Mouse (Mus musculus): Measurements from ENCODE around the gene Rai14.

Gene Rai14

GRCm38 (mm10) chr15:10720671-10721070 lies 6.2 kb upstream of the Rai14 start:
- DNase-seq (ENCODE audit: low spot score): no peak

GRCm38 (mm10) chr15:10720188-10720587 lies 5.8 kb upstream of the Rai14 start:
- no peak for DNase-seq (ENCODE audit: low spot score)

DNA sequence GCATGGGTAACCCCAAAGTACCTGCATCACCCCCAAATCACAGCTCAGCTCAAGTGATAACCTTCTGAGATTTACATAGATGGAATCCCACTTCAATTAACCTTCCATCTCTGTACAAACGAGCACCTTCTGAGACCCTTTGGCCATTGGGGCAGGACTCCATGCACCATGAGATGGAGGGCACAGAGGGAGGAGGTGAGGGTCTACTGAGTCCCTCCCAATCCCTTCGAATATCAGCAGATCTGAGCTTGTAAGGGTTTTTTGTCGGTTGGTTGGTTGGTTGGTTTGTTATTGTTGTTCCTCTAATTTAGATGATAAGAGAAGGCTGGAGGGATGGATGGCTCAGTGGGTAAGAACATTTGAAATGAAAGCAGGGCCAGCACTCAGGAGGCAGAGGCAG lies 5.1 kb upstream of the Rai14 start:
- no peak for DNase-seq (ENCODE audit: low spot score)

GRCm38 (mm10) chr15:10718763-10719162 lies 4.3 kb upstream of the Rai14 start:
- no peak for DNase-seq (ENCODE audit: low spot score)

- no peak for DNase-seq (ENCODE audit: low spot score)
These were observed 2.9 kb upstream of the Rai14 start for GRCm38 (mm10) chr15:10717284-10717683.

- no peak for DNase-seq (ENCODE audit: low spot score)
These were observed 1.5 kb upstream of the Rai14 start for GRCm38 (mm10) chr15:10715966-10716365.

DNA sequence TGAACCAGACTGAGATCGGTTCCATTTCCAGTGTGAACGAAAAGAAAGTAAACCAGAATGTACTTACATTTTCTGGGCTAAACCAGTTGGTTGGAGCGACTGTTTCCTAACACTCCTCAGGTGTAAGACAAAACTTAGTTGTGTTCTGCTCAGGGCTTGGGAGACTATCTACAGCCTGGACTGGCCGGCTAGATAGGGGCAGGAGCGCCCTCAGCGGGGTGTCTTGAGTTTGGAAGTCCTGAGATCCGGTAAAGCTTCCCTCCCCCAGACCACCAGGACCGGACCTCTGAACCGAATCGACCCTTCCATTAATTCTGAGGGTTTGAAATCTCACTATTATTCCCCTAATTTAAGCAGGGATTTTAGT lies 698 bp upstream of the Rai14 start:
- no peak for DNase-seq (ENCODE audit: low spot score)

- no peak for DNase-seq (ENCODE audit: low spot score)
These were observed 653 bp downstream of the Rai14 start for GRCm38 (mm10) chr15:10713626-10714316.

- no peak for DNase-seq (ENCODE audit: low spot score)
These were observed 1.2 kb downstream of the Rai14 start for GRCm38 (mm10) chr15:10713181-10713625.

- DNase-seq (ENCODE audit: low spot score): no peak
These were observed 2.1 kb downstream of the Rai14 start for GRCm38 (mm10) chr15:10712288-10712687.

DNA sequence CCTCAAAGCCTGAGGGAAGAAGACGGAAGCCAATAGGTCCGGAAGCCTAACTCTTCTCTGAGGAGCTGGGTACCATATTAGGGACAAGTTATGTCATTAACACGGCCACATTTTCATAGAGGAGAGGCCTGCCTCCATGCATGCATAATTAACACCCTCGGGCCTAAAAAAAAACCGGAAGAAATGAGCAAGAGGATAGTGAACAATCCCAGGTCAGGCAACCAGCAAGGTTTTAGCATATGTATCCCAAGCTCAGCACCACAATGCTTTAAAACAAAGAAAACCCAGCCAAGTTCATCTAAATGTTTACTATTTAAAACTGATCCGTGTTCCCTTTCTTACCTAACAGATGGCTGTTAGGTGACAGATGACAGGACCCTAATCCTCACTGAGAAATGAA lies 3.2 kb downstream of the Rai14 start:
- DNase-seq (ENCODE audit: low spot score): no peak

DNA sequence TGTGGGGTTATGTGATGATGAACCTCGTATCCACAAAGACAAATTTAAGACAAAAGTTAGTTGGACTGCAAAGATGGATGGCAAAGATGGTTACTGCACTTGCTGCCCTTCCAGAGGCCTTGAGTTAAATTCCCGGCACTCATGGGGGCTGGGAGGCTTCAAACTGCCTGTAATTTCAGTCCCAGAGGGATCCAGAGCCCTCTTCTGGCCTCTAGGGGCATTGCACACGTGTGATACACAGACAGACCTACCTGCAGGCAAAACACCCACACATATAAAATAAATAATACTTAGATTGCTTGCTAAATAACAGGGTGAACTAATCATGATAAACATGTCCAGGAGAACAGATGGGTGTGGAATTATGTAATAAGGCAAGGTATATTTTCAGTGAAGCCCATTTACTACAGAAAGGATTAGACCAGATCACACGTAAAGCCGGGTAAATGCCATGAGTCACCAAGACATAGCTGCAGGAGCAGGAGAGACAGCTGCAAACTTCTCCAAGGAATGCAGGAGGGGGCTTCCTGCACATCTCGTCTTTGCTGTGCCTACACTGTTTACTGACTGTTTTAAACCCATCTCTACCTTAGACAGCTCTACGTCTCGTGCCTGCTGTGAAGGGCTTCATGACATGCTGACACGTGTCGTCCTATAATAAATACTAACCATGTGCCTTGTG lies 5.7 kb downstream of the Rai14 start:
- no peak for DNase-seq (ENCODE audit: low spot score)

DNA sequence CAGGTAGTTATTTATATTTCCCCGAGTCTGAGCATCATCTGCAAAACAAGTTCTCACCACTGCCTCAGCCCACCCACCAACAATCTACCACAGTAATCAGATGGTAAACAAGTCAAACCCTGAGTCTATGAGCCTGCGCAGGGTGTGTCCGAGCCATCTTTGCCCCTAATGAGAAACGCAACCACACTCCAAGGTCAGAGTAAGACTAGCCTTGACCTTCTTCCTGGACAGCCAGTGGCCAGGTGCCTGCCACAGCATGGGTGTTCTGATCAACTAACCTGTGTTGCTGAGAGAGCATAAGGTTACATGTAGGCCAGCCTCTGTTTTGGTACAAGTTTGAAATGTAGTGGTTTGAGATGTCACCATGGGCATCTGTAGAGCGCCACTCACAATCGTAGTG lies 7.3 kb downstream of the Rai14 start:
- no peak for DNase-seq (ENCODE audit: low spot score)

DNA sequence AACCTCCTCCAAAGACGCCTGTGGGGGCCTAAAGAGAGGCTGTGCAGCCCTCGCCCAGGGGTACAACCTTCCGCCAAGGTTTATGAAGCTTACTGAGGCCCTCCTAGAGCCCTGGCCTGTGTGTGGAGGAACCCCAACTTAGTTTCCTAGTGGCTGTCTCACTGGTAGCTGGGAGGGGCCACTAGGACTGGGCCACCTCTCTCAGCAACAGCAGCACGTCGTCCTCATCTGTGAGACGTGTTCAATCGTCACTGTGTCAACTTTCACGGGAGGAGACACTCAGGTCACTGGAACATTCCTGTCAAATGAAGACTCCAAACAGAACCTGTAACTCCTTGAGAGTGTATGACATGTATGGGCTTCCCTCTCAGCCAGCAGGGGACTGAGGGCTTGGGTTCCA lies 8.0 kb downstream of the Rai14 start:
- no peak for DNase-seq (ENCODE audit: low spot score)

DNA sequence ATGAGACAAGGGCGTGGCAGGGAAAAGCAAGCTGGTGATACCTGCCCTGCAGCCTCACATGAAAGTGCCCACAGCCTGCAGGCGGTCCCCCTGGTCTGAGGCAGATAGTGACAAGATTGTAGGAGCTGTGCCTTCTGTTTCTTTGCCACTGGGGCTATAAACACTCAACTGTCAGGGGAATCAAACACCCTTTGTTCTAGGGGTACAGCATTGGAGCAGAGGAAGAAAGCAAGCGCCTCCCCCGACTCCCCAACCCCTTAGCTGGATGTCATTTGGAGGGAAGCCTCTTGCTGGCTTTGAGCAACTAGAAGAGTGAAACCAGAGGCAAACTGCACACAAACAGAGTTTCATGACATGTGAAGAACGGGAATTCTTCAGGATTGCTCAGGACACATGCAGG lies 8.7 kb downstream of the Rai14 start:
- DNase-seq (ENCODE audit: low spot score): no peak

DNA sequence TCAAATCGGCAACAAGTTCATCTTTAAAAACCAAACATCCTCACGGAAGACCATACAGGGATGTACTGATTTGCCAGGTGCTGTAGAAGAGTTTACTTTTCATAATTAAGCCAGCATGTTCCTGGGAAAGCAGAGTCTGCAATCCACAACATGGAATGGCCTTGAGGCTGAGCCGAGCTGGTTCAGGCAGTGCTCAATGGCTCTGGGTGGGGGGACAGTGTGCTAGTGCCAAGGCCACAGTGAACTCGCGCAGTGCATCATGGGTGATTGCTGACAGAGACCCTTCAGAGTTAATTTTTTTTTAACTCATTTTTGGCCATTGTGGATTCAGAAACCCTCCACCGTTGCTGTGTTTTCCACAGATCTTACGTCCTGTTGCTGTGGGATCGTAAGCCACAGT lies 10.1 kb downstream of the Rai14 start:
- DNase-seq (ENCODE audit: low spot score): no peak

DNA sequence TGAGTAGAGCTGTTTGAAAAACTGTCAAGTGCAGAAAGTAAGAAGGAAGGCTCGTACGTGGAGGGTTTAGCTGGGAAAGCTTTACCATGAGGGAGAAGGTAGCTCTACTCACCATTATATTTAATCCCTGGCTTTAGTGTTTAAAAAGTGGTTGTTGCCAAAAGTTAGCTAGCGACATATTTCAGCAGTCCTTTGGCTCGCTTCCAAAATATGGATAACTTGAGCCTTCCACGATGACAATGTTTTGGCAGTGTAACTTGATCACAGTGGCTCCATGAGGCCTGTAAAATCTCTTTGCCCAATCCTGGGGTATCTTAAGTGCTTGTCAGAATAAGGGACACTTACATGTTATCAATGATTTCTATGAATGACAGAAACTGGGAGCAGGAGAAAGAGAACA lies 12.9 kb downstream of the Rai14 start:
- DNase-seq (ENCODE audit: low spot score): no peak

GRCm38 (mm10) chr15:10700891-10701466 lies 13.4 kb downstream of the Rai14 start:
- DNase-seq (ENCODE audit: low spot score): no peak

DNA sequence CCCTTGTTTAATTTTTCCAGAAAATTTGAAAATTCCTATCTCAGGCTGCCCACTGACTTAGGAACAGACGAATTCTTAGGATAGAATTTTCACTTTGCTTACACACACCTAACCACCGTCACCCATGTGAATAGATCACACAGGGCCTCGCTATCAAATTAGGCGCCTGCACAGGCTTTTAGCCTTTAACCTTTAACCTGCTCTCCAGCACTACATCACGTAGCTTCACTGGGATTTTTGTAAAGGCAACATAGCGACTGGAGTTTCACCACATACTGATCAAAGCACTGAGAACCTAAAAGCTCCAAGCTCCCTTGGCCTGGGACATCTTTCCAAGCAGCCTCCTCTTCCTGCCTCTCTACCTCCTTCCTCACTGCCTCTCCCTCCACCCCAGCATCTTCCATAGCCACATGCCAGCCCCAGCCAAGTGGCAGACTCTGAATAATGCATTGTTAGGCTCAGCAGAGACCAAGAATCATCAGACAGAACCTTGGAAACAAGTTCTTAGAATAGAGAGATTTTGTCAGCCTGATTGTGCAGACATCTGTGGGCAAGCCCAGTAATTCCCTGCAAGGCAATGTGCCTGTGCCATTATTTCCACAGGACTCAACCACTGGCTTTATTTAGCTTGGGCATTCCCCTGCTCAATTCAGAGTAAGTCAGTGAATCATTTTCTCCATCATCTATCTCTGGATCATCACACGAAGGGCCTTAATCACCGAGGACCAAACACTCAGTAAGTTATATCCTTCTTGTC lies 17.8 kb downstream of the Rai14 start:
- DNase-seq (ENCODE audit: low spot score): no peak

- no peak for DNase-seq (ENCODE audit: low spot score)
These were observed 21.8 kb downstream of the Rai14 start for GRCm38 (mm10) chr15:10692627-10693026.

- DNase-seq (ENCODE audit: low spot score): no peak
These were observed 22.9 kb downstream of the Rai14 start for GRCm38 (mm10) chr15:10691481-10691880.

- no peak for DNase-seq (ENCODE audit: low spot score)
These were observed 23.5 kb downstream of the Rai14 start for GRCm38 (mm10) chr15:10690973-10691372.

- DNase-seq (ENCODE audit: low spot score): no peak
These were observed 24.2 kb downstream of the Rai14 start for GRCm38 (mm10) chr15:10690219-10690618.
